Mouse (Mus musculus): ENCODE results near the gene Gm40193.

DNA sequence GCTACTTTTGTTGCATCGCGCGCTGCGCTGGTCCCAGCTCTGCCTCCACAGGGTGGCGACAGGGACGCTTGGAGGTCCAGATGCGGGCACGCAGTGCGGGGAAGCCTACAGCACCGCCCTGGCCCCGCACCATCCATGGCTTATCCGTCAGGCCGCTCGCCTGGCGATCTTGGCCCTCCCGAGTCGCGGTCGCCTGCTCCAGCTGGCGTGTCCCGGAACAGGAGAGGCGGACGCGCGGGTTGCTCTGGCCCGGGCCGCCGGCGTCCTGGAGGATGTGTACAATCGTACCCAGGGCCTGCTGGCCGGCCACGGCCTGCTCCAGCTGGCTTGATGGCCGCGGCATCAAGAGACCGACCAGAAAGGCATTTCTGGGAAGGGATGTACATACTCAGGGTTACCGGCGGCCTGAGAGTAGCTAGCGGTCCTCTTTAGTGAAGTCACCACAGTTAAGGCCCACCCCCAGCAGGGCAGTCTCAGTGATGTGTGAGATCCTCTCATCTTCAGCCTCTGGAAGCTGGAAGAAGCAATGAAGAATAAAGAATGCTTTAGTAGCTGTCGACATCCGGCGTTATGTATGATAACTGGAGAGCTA is 12.5 kb downstream of the Gm40193 start:
- TF ChIP-seq CTCF (IDR thresholded peaks at IDR 0.05; ENCODE audit: low read depth) (0 out of 2 replicates have a peak, but pooled peaks have one; percentile 20), EP300 (IDR thresholded peaks at IDR 0.05; ENCODE audit: low read depth) (no peak)

Data from liver, postnatal 0 days (tissue).